Mouse (Mus musculus): ENCODE data around the gene Tnrc6c. TPM values are rescaled to one million over a fixed set of nuclear protein-coding genes. Genes with fewer than 3 reads are reported as not detected.

Gene Tnrc6c
- polyA plus RNA-seq, 1 experiment from 2014 or later, result 15.4 TPM

GRCm38 (mm10) chr11:117658974-117659373 lies 4.9 kb downstream of the Tnrc6c start:
- no peak overlapping the region for H3K4me3 ChIP-seq
- H3K36me3 ChIP-seq, result no peaks in the 10 kb centered on the region
- H3K27me3 ChIP-seq, result no peaks in the 10 kb centered on the region
- peaks cover 32% of the 10 kb centered on the region for H3K4me1 ChIP-seq
- H3K4me2 ChIP-seq, result no peak overlapping the region
- H3K9ac ChIP-seq, result no peak overlapping the region
- peak overlapping the region; percentile 27; the same call in 1 of the 2 replicates for H3K27ac ChIP-seq
- no peaks in the 10 kb centered on the region for H3K9me3 ChIP-seq
- WGBS, result 36% methylated on average over 4 of the region's 4 CpGs
- ATAC-seq (ENCODE audit: insufficient number of reproducible peaks, low FRiP score, low TSS enrichment, low read depth), result no peak

- 69% methylated on average over 4 of the region's 4 CpGs for WGBS
Observed at GRCm38 (mm10) chr11:117663036-117663809, 9.1 kb downstream of the Tnrc6c start.

GRCm38 (mm10) chr11:117663810-117664139 lies 9.7 kb downstream of the Tnrc6c start:
- H3K4me3 ChIP-seq, result no peak overlapping the region
- no peak for ATAC-seq (ENCODE audit: insufficient number of reproducible peaks, low FRiP score, low TSS enrichment, low read depth)
- H3K27ac ChIP-seq, result no peak overlapping the region

More at GRCm38 (mm10) chr11:117663036-117663809, 9.1 kb downstream of the Tnrc6c start:
- no peak overlapping the region for H3K4me2 ChIP-seq
- H3K4me1 ChIP-seq, result peaks cover 16% of the 10 kb centered on the region
- H3K9ac ChIP-seq, result no peak overlapping the region
- H3K36me3 ChIP-seq, result no peaks in the 10 kb centered on the region
- no peak overlapping the region for H3K4me3 ChIP-seq
- no peaks in the 10 kb centered on the region for H3K9me3 ChIP-seq
- no peak overlapping the region for H3K27ac ChIP-seq
- ATAC-seq (ENCODE audit: insufficient number of reproducible peaks, low FRiP score, low TSS enrichment, low read depth), result no peak
- H3K27me3 ChIP-seq, result no peaks in the 10 kb centered on the region

GRCm38 (mm10) chr11:117665189-117665588 lies 11.1 kb downstream of the Tnrc6c start:
- 74% methylated on average over 3 of the region's 3 CpGs for WGBS
- Histone ChIP-seq H3K4me3 (no peak overlapping the region), H3K9me3 (no peaks in the 10 kb centered on the region), H3K4me1 (peaks cover 8% of the 10 kb centered on the region; the same call in 1 of the 2 replicates), H3K36me3 (no peaks in the 10 kb centered on the region), H3K9ac (no peak overlapping the region), H3K27me3 (no peaks in the 10 kb centered on the region), H3K27ac (no peak overlapping the region), H3K4me2 (no peak overlapping the region)
- no peak for ATAC-seq (ENCODE audit: insufficient number of reproducible peaks, low FRiP score, low TSS enrichment, low read depth)

More at GRCm38 (mm10) chr11:117663810-117664139, 9.7 kb downstream of the Tnrc6c start:
- no peak overlapping the region for H3K4me2 ChIP-seq
- H3K27me3 ChIP-seq, result no peaks in the 10 kb centered on the region
- H3K36me3 ChIP-seq, result no peaks in the 10 kb centered on the region
- H3K4me1 ChIP-seq, result peaks cover 15% of the 10 kb centered on the region
- H3K9me3 ChIP-seq, result no peaks in the 10 kb centered on the region
- no peak overlapping the region for H3K9ac ChIP-seq

- Histone ChIP-seq H3K36me3 (no peaks in the 10 kb centered on the region), H3K9ac (no peak overlapping the region), H3K27me3 (no peaks in the 10 kb centered on the region), H3K4me3 (no peak overlapping the region), H3K4me1 (peaks cover 8% of the 10 kb centered on the region; the same call in 1 of the 2 replicates), H3K9me3 (no peaks in the 10 kb centered on the region), H3K27ac (no peak overlapping the region), H3K4me2 (no peak overlapping the region)
- ATAC-seq (ENCODE audit: insufficient number of reproducible peaks, low FRiP score, low TSS enrichment, low read depth), result no peak
Observed at GRCm38 (mm10) chr11:117666563-117666962, 12.5 kb downstream of the Tnrc6c start.

GRCm38 (mm10) chr11:117667152-117667551 lies 13.1 kb downstream of the Tnrc6c start:
- Histone ChIP-seq H3K4me3 (no peak overlapping the region), H3K9me3 (no peaks in the 10 kb centered on the region), H3K4me2 (no peak overlapping the region), H3K27me3 (no peaks in the 10 kb centered on the region), H3K36me3 (no peaks in the 10 kb centered on the region), H3K9ac (no peak overlapping the region), H3K4me1 (peaks cover 8% of the 10 kb centered on the region; the same call in 1 of the 2 replicates), H3K27ac (no peak overlapping the region)
- 83% methylated on average over 5 of the region's 5 CpGs for WGBS
- ATAC-seq (ENCODE audit: insufficient number of reproducible peaks, low FRiP score, low TSS enrichment, low read depth), result no peak

GRCm38 (mm10) chr11:117667825-117668224 lies 13.7 kb downstream of the Tnrc6c start:
- no peak overlapping the region for H3K9ac ChIP-seq
- no peak overlapping the region for H3K4me2 ChIP-seq
- peaks cover 8% of the 10 kb centered on the region; the same call in 1 of the 2 replicates for H3K4me1 ChIP-seq
- H3K27me3 ChIP-seq, result no peaks in the 10 kb centered on the region
- no peaks in the 10 kb centered on the region for H3K9me3 ChIP-seq
- no peak for ATAC-seq (ENCODE audit: insufficient number of reproducible peaks, low FRiP score, low TSS enrichment, low read depth)
- no peaks in the 10 kb centered on the region for H3K36me3 ChIP-seq
- 41% methylated on average over 5 of the region's 5 CpGs for WGBS
- H3K27ac ChIP-seq, result no peak overlapping the region
- H3K4me3 ChIP-seq, result no peak overlapping the region

- H3K27ac ChIP-seq, result no peak overlapping the region
- H3K27me3 ChIP-seq, result no peaks in the 10 kb centered on the region
- no peaks in the 10 kb centered on the region for H3K36me3 ChIP-seq
- peaks cover 8% of the 10 kb centered on the region; the same call in 1 of the 2 replicates for H3K4me1 ChIP-seq
- no peak for ATAC-seq (ENCODE audit: insufficient number of reproducible peaks, low FRiP score, low TSS enrichment, low read depth)
- WGBS, result 60% methylated on average over 5 of the region's 5 CpGs
- H3K9ac ChIP-seq, result no peak overlapping the region
- H3K4me3 ChIP-seq, result no peak overlapping the region
- no peak overlapping the region for H3K4me2 ChIP-seq
- no peaks in the 10 kb centered on the region for H3K9me3 ChIP-seq
Observed at GRCm38 (mm10) chr11:117671626-117672025, 17.5 kb downstream of the Tnrc6c start.

- H3K4me3 ChIP-seq, result no peak overlapping the region
- H3K27me3 ChIP-seq, result no peaks in the 10 kb centered on the region
- H3K9ac ChIP-seq, result no peak overlapping the region
- no peak overlapping the region for H3K27ac ChIP-seq
- WGBS, result 100% methylated on average over 1 of the region's 1 CpGs
- H3K36me3 ChIP-seq, result no peaks in the 10 kb centered on the region
- no peak for ATAC-seq (ENCODE audit: insufficient number of reproducible peaks, low FRiP score, low TSS enrichment, low read depth)
- H3K4me1 ChIP-seq, result no peaks in the 10 kb centered on the region
- H3K9me3 ChIP-seq, result no peaks in the 10 kb centered on the region
- no peak overlapping the region for H3K4me2 ChIP-seq
Observed at GRCm38 (mm10) chr11:117674531-117674930, 20.4 kb downstream of the Tnrc6c start.

- H3K4me1 ChIP-seq, result no peaks in the 10 kb centered on the region
- no peak overlapping the region for H3K4me3 ChIP-seq
- no peaks in the 10 kb centered on the region for H3K36me3 ChIP-seq
- no peak for ATAC-seq (ENCODE audit: insufficient number of reproducible peaks, low FRiP score, low TSS enrichment, low read depth)
- no peaks in the 10 kb centered on the region for H3K27me3 ChIP-seq
- H3K4me2 ChIP-seq, result no peak overlapping the region
- H3K27ac ChIP-seq, result no peak overlapping the region
- H3K9ac ChIP-seq, result no peak overlapping the region
- no peaks in the 10 kb centered on the region for H3K9me3 ChIP-seq
- 45% methylated on average over 2 of the region's 2 CpGs for whole genome bisulfite sequencing
Observed at GRCm38 (mm10) chr11:117676649-117677048, 22.6 kb downstream of the Tnrc6c start.

GRCm38 (mm10) chr11:117677111-117677510 lies 23.0 kb downstream of the Tnrc6c start:
- Histone ChIP-seq H3K9ac (no peak overlapping the region), H3K4me1 (no peaks in the 10 kb centered on the region), H3K27ac (no peak overlapping the region), H3K9me3 (no peaks in the 10 kb centered on the region), H3K4me3 (no peak overlapping the region), H3K4me2 (no peak overlapping the region), H3K27me3 (no peaks in the 10 kb centered on the region), H3K36me3 (no peaks in the 10 kb centered on the region)
- no peak for ATAC-seq (ENCODE audit: insufficient number of reproducible peaks, low FRiP score, low TSS enrichment, low read depth)
- 74% methylated on average over 3 of the region's 3 CpGs for WGBS

- WGBS, result 81% methylated on average over 3 of the region's 3 CpGs
- ATAC-seq (ENCODE audit: insufficient number of reproducible peaks, low FRiP score, low TSS enrichment, low read depth), result no peak
- H3K4me3 ChIP-seq, result no peak overlapping the region
Observed at GRCm38 (mm10) chr11:117677594-117677993, 23.5 kb downstream of the Tnrc6c start.

More at GRCm38 (mm10) chr11:117677594-117677993, 23.5 kb downstream of the Tnrc6c start:
- Histone ChIP-seq H3K4me2 (no peak overlapping the region), H3K9me3 (no peaks in the 10 kb centered on the region), H3K27me3 (no peaks in the 10 kb centered on the region), H3K27ac (no peak overlapping the region), H3K9ac (no peak overlapping the region), H3K36me3 (no peaks in the 10 kb centered on the region), H3K4me1 (no peaks in the 10 kb centered on the region)
